In the genomic region with DNA sequence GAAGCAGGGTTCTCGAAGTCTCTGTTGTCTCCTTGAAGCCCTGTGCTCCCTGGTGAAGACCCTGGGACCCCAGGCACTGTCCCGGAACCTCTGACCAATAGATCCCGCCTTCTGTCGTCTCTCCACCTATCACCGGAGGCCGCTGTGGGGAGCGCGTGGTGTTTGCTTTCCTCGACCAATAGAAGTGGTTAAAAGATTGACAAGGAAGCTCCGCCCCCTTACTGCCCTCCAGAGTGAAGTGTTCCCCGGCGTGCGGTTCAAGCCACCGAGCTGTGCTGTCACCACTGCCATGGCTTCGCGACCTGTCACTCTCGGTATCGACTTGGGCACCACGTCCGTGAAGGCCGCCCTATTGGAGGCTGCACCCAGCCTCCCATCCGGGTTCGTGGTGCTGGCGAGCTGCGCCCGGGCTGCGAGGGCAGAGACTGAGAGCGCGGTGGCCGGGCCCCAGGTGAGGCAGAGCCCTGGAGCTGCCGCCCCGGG, we compare ENCODE assay signal across 8 mouse cellular contexts. TPM values are rescaled to one million over a fixed set of nuclear protein-coding genes. Genes with fewer than 3 reads are reported as not detected.
DNase-seq lines count a peak whose midpoint lies in the region; ATAC-seq and TF ChIP-seq lines count a peak whose summit lies in the region.

A gene (plus strand): TSS at position 231 of the 483 bp plus-strand sequence.

- under 1% methylated on average over 32 of the region's 32 CpGs for WGBS in embryonic facial prominence, embryonic 13.5 days
- under 1% methylated on average over 32 of the region's 32 CpGs for WGBS in heart, adult 2 months
- under 1% methylated on average over 32 of the region's 32 CpGs for WGBS in limb, embryonic 13.5 days
- WGBS in midbrain, embryonic 16.5 days = under 1% methylated on average over 31 of the region's 32 CpGs

- H3K4me2 ChIP-seq in embryonic facial prominence, embryonic 13.5 days = peak within 1 kb of the TSS; percentile 95
- peak within 1 kb of the TSS; percentile 89 for H3K4me2 ChIP-seq in limb, embryonic 13.5 days (replicated peaks)
- H3K4me2 ChIP-seq in midbrain, embryonic 16.5 days (ENCODE audit: low read length) = peak within 1 kb of the TSS; percentile 91

- peak; percentile 97 for ATAC-seq in embryonic facial prominence, embryonic 13.5 days (ENCODE audit: insufficient number of reproducible peaks, insufficient read depth, low FRiP score, low TSS enrichment, low read depth)
- peak; percentile 98 for ATAC-seq in limb, embryonic 13.5 days (ENCODE audit: low FRiP score, low read depth)
- peak; percentile 97 for ATAC-seq in midbrain, embryonic 16.5 days

- H3K27me3 ChIP-seq in embryonic facial prominence, embryonic 13.5 days = no peaks in the 10 kb centered on the region
- H3K27me3 ChIP-seq in heart, adult 2 months (ENCODE audit: control insufficient read depth, insufficient read depth, low read length) = no peaks in the 10 kb centered on the region
- no peaks in the 10 kb centered on the region for H3K27me3 ChIP-seq in limb, embryonic 13.5 days
- no peaks in the 10 kb centered on the region for H3K27me3 ChIP-seq in midbrain, embryonic 16.5 days (ENCODE audit: control insufficient read depth, insufficient read depth, low read depth, low read length)

- no peaks in the 10 kb centered on the region for H3K9me3 ChIP-seq in embryonic facial prominence, embryonic 13.5 days
- H3K9me3 ChIP-seq in limb, embryonic 13.5 days = no peaks in the 10 kb centered on the region
- no peaks in the 10 kb centered on the region for H3K9me3 ChIP-seq in midbrain, embryonic 16.5 days (replicated peaks; ENCODE audit: control insufficient read depth, low read length, poor library complexity, severe bottlenecking)

- TF ChIP-seq EP300 in heart, adult 2 months (IDR thresholded peaks at IDR 0.05; ENCODE audit: insufficient read depth, low read depth, low read length) = no peak

- peak within 1 kb of the TSS; percentile 82 for H3K9ac ChIP-seq in embryonic facial prominence, embryonic 13.5 days
- peak within 1 kb of the TSS; percentile 86 for H3K9ac ChIP-seq in heart, adult 2 months (ENCODE audit: low read depth, low read length)
- H3K9ac ChIP-seq in limb, embryonic 13.5 days = peak within 1 kb of the TSS; percentile 79
- peak within 1 kb of the TSS; percentile 90 for H3K9ac ChIP-seq in midbrain, embryonic 16.5 days (ENCODE audit: low read depth, low read length)

- DNase-seq in 3134 (ENCODE audit: extremely low read depth, insufficient read length, low spot score) = peak; percentile 89
- DNase-seq in adrenal gland, postnatal 36 days = peak; percentile 94 to 95
- DNase-seq in heart, adult 2 months = peak; percentile 92 to 96
- peak; percentile 95 to 97 for DNase-seq in kidney, adult 8-10 months
- peak; percentile 93 to 95 for DNase-seq in spleen, postnatal 10 days (ENCODE audit: low spot score in 2 of 2)

- peak within 1 kb of the TSS; percentile 73 for H3K4me3 ChIP-seq in embryonic facial prominence, embryonic 13.5 days
- H3K4me3 ChIP-seq in heart, adult 2 months = peak within 1 kb of the TSS; percentile 93
- H3K4me3 ChIP-seq in limb, embryonic 13.5 days = peak within 1 kb of the TSS; percentile 72
- H3K4me3 ChIP-seq in midbrain, embryonic 16.5 days (ENCODE audit: low read depth, low read length) = peak within 1 kb of the TSS; percentile 73

- TF ChIP-seq CTCF in heart, adult 2 months (IDR thresholded peaks at IDR 0.05) = no peak; the same call in 1 of the 2 replicates

- H3K79me2 ChIP-seq in heart, adult 2 months (replicated peaks; ENCODE audit: control insufficient read depth, insufficient read depth, low read length) = no peaks in the 10 kb centered on the region

- H3K36me3 ChIP-seq in embryonic facial prominence, embryonic 13.5 days = peaks cover 12% of the 10 kb centered on the region
- no peaks in the 10 kb centered on the region for H3K36me3 ChIP-seq in heart, adult 2 months (ENCODE audit: control insufficient read depth, insufficient read depth, low read length)
- H3K36me3 ChIP-seq in limb, embryonic 13.5 days = peaks cover 15% of the 10 kb centered on the region; the same call in 1 of the 2 replicates
- no peaks in the 10 kb centered on the region for H3K36me3 ChIP-seq in midbrain, embryonic 16.5 days (ENCODE audit: control insufficient read depth, insufficient read depth, low read length)

- H3K27ac ChIP-seq in embryonic facial prominence, embryonic 13.5 days = no peak within 1 kb of the TSS
- peak within 1 kb of the TSS; percentile 92 for H3K27ac ChIP-seq in heart, adult 2 months
- H3K27ac ChIP-seq in limb, embryonic 13.5 days = no peak within 1 kb of the TSS
- H3K27ac ChIP-seq in midbrain, embryonic 16.5 days (ENCODE audit: low read length) = peak within 1 kb of the TSS; percentile 77

- peak; percentile 87 for TF ChIP-seq POLR2A in heart, adult 2 months (IDR thresholded peaks at IDR 0.05; ENCODE audit: insufficient read depth, low read depth, low read length)

- intact Hi-C loops in heart, adult 2 months (cut with DNase I) = no loop called here

- peaks cover 20% of the 10 kb centered on the region for H3K4me1 ChIP-seq in embryonic facial prominence, embryonic 13.5 days
- H3K4me1 ChIP-seq in heart, adult 2 months (ENCODE audit: control insufficient read depth, insufficient read depth, low read length) = peaks cover 6% of the 10 kb centered on the region
- H3K4me1 ChIP-seq in limb, embryonic 13.5 days = peaks cover 15% of the 10 kb centered on the region
- H3K4me1 ChIP-seq in midbrain, embryonic 16.5 days (ENCODE audit: control insufficient read depth, insufficient read depth, low read length) = peaks cover 11% of the 10 kb centered on the region

RNA-seq across cellular contexts. Expression of the gene that starts here (rescaled TPM):
- total RNA-seq in adrenal gland, postnatal 36 days (2021) = 10 to 100 TPM in 1 of 2 experiments, 1 to 10 TPM in 1; 8.8 to 13.2 TPM
- polyA plus RNA-seq in embryonic facial prominence, embryonic 13.5 days (2015; fragmentation: Nextera tagmentation; extraction: Ambion mirVana) = 1.6 and 1.9 TPM in 2 replicates
- 1 to 10 TPM in 1 of 2 experiments, under 1 TPM in 1; 0.97 to 1.1 TPM for total RNA-seq in heart, adult 2 months (2021)
- 2.2 and 2.8 TPM in 2 replicates for polyA plus RNA-seq in heart, adult 2 months (2012; rRNA removed)
- polyA plus RNA-seq in limb, embryonic 13.5 days (2015; fragmentation: Nextera tagmentation; extraction: Ambion mirVana) = 1.9 and 2.6 TPM in 2 replicates
- 2.1 and 2.4 TPM in 2 replicates for polyA plus RNA-seq in midbrain, embryonic 16.5 days (2015; fragmentation: Nextera tagmentation; extraction: Ambion mirVana)

Comparison
In these comparisons a context has a peak if more than half of its experiments do, and no peak if none do; other contexts are left out.
1. RNA of the gene that starts here (total RNA-seq): 8.8 to 13.2 TPM in adrenal gland, postnatal 36 days; 0.97 to 1.1 TPM in heart, adult 2 months; every median in the first group is over 4 times any median in the second.
2. H3K27ac ChIP-seq: peak in heart, adult 2 months (single experiment) and midbrain, embryonic 16.5 days (single experiment); none in embryonic facial prominence, embryonic 13.5 days (single experiment) and limb, embryonic 13.5 days (single experiment).
3. Peak in every context shown above with its lines, with median percentiles within 50 percentile points of each other: DNase-seq, ATAC-seq, H3K4me2 ChIP-seq, H3K4me3 ChIP-seq and H3K9ac ChIP-seq.